Mouse (Mus musculus) B cell, adult 62 days (primary cell): ENCODE data around the gene Adcy5. TPM values are rescaled to one million over a fixed set of nuclear protein-coding genes. Genes with fewer than 3 reads are reported as not detected.

Source experiments
- total RNA-seq: library from RNA; stranded (reverse); gene quantifications from 4 replicates; pipeline ENCODE4 v1.2.4, GENCODE M21; 2023

The Adcy5 gene
- not detected in 4 replicates for total RNA-seq

DNA sequence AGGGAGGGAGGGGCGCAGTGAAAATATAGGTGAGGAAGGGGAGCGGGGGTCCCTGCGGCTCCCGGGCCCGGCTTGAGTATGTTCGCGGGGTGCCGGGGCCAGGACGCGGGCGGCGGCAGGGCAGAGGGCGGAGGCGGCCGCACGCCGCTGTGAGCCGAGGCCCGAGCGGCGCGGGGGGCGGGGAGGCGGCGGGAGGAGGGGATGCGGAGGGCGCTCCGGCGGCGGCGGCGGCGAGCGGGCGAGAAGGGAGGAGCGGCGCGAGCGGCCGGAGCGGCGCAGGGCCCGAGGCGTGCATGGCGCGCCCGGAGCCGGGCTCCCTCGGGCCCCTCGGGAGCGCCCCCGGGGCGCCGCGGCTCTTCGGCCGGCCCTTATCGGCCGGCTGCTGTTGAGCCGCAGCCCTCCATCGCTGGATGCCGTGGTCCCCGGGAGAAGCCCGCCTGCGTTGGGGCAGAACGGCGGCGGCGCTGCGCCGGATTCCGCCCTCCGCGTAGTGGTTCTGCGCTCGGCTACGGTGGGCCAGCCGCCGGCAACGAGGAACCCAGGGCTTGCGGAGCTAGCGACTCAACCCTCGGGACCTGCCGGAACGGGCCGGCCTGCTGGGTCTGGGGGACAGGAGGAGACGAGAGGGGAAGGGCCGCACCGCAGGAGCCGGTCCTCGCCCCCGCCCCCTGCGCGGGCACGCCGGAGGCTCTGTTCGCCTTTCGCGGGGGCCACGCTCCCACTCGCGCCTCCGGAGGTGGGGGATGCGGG is at the start of gene Adcy5:
Adcy5 (plus strand) TSS at position 237 of the 750 bp plus-strand sequence.

Other genes starting within 250 kb of the Adcy5 start
- 5.6 to 10.7 TPM (median 8.4 TPM) in 4 replicates for gene Hacd2, start 132.4 kb upstream of the Adcy5 start, total RNA-seq
- 5.8 to 10.0 TPM (median 7.0 TPM) in 4 replicates for gene Sec22a, start 209.0 kb downstream of the Adcy5 start, total RNA-seq